ENCODE assay signal across 8 mouse cellular contexts in the genomic region with DNA sequence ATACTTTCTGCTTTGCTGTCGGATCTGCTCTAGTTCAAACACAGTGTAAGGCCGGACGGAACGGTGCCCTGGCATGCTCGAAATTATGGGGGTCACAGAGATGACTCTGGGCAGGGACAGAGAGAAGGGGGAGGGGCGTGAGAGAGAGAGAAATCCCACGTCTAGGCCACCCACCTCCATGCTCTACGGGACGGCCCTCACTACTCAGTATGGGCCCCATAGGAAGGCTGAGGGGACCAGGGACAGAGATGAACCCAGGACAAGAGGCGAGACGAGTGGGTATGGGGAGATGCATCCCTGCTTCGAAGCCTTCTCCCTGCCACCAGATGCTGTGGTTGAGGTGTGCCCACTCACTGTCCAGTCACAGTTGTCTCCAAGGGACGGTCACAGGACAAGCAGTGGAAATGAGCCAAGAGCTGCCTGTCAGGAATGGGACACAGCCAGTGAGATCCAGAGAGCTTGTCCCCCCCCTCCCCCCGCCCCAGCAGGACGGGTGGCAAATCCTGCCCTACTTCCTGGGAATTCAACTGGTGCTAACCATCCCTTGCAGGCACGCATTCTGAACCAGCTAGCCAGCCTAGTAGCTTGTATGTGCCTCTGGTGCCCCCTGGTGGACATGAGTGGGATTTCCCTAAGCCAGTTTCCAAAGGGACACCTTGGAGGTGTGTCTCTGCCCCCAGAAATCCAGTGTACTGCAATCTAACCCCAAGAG. TPM values are rescaled to one million over a fixed set of nuclear protein-coding genes. Genes with fewer than 3 reads are reported as not detected.
DNase-seq lines count a peak whose midpoint lies in the region; ATAC-seq and TF ChIP-seq lines count a peak whose summit lies in the region.

No protein-coding gene starts in this region.

- no peaks in the 10 kb centered on the region for H3K36me3 ChIP-seq in heart, embryonic 14.5 days (ENCODE audit: control insufficient read depth, insufficient read depth, low read length)
- no peaks in the 10 kb centered on the region for H3K36me3 ChIP-seq in liver, embryonic 11.5 days (ENCODE audit: control insufficient read depth, insufficient read depth, low read length)
- H3K36me3 ChIP-seq in stomach, embryonic 14.5 days (ENCODE audit: control insufficient read depth, insufficient read depth, low read length) = no peaks in the 10 kb centered on the region

- no peak overlapping the region for H3K27ac ChIP-seq in heart, embryonic 14.5 days (replicated peaks in 1 of 2; ENCODE audit: control insufficient read depth in 1 of 2, insufficient read depth in 1 of 2, low read depth in 2 of 2, low read length in 2 of 2)
- H3K27ac ChIP-seq in liver, embryonic 11.5 days (ENCODE audit: low read depth, low read length) = no peak overlapping the region
- no peak overlapping the region for H3K27ac ChIP-seq in stomach, embryonic 14.5 days (ENCODE audit: low read length)

- peak overlapping the region; percentile 25; the same call in 1 of the 2 replicates for H3K9ac ChIP-seq in heart, embryonic 14.5 days (ENCODE audit: low read length)
- H3K9ac ChIP-seq in liver, embryonic 11.5 days (ENCODE audit: low read depth, low read length) = no peak overlapping the region
- H3K9ac ChIP-seq in stomach, embryonic 14.5 days (replicated peaks; ENCODE audit: low read depth, low read length) = no peak overlapping the region

- H3K4me2 ChIP-seq in heart, embryonic 14.5 days (ENCODE audit: low read length) = no peak overlapping the region
- peak overlapping the region; percentile 24; the same call in 1 of the 2 replicates for H3K4me2 ChIP-seq in liver, embryonic 11.5 days
- H3K4me2 ChIP-seq in stomach, embryonic 14.5 days (replicated peaks; ENCODE audit: low read depth, low read length) = peak overlapping the region; percentile 22; the same call in 1 of the 2 replicates

- H3K4me3 ChIP-seq in heart, embryonic 14.5 days (ENCODE audit: control insufficient read depth in 1 of 2, insufficient read depth in 1 of 2, low read depth in 1 of 2, low read length in 2 of 2) = no peak overlapping the region
- H3K4me3 ChIP-seq in liver, embryonic 11.5 days (ENCODE audit: low read depth, low read length) = no peak overlapping the region
- H3K4me3 ChIP-seq in stomach, embryonic 14.5 days (ENCODE audit: low read depth, low read length) = no peak overlapping the region

- whole genome bisulfite sequencing in heart, embryonic 14.5 days = 26% methylated on average over 16 of the region's 16 CpGs
- WGBS in liver, embryonic 11.5 days = 38% methylated on average over 16 of the region's 16 CpGs
- WGBS in stomach, embryonic 14.5 days = 20% methylated on average over 16 of the region's 16 CpGs

- no peaks in the 10 kb centered on the region for H3K9me3 ChIP-seq in heart, embryonic 14.5 days (ENCODE audit: control insufficient read depth, low read length)
- H3K9me3 ChIP-seq in liver, embryonic 11.5 days (ENCODE audit: control insufficient read depth, low read length) = no peaks in the 10 kb centered on the region
- H3K9me3 ChIP-seq in stomach, embryonic 14.5 days (ENCODE audit: control insufficient read depth, low read depth, low read length) = no peaks in the 10 kb centered on the region

- H3K27me3 ChIP-seq in heart, embryonic 14.5 days (ENCODE audit: control insufficient read depth, insufficient read depth, low read length) = peaks cover 14% of the 10 kb centered on the region
- peaks cover 13% of the 10 kb centered on the region for H3K27me3 ChIP-seq in liver, embryonic 11.5 days (replicated peaks; ENCODE audit: control insufficient read depth, insufficient read depth, low read length)
- H3K27me3 ChIP-seq in stomach, embryonic 14.5 days (ENCODE audit: control insufficient read depth, insufficient read depth, low read length) = no peaks in the 10 kb centered on the region

- TF ChIP-seq POLR2A in brain, embryonic 14.5 days (IDR thresholded peaks at IDR 0.05; ENCODE audit: borderline replicate concordance, extremely low read depth, insufficient read depth, insufficient read length, poor library complexity, severe bottlenecking) = no peak

- H3K4me1 ChIP-seq in heart, embryonic 14.5 days (ENCODE audit: control insufficient read depth in 2 of 2, insufficient read depth in 2 of 2, low read length in 2 of 2) = peaks cover 2 to 6% of the 10 kb centered on the region in 2 experiments; a peak in 3 of 4 replicates
- H3K4me1 ChIP-seq in liver, embryonic 11.5 days (replicated peaks; ENCODE audit: control insufficient read depth, insufficient read depth, low read length) = peaks cover 4% of the 10 kb centered on the region
- no peaks in the 10 kb centered on the region for H3K4me1 ChIP-seq in stomach, embryonic 14.5 days (ENCODE audit: control insufficient read depth, insufficient read depth, low read length)

- peak; percentile 98 for DNase-seq in B cell, adult 2 months
- peak; percentile 92 for DNase-seq in brain, embryonic 14.5 days (ENCODE audit: low read depth)
- DNase-seq in kidney, postnatal 10 days = peak; percentile 96
- DNase-seq in liver, embryonic 11.5 days (ENCODE audit: low spot score) = peak; percentile 91
- peak; percentile 87 to 91 for DNase-seq in natural killer cell, adult 2 months (ENCODE audit: low spot score in 2 of 2)

- peak; percentile 96 for TF ChIP-seq CTCF in brain, embryonic 14.5 days (IDR thresholded peaks at IDR 0.05; ENCODE audit: borderline replicate concordance, extremely low read depth, insufficient read depth, insufficient read length)

- ATAC-seq in erythroid progenitor cell, adult 5-6 weeks (replicated peaks; ENCODE audit: low FRiP score, poor library complexity, severe bottlenecking) = peak; percentile 74
- 0 out of 2 replicates have a peak, but pooled peaks have one; percentile 37 for ATAC-seq in heart, embryonic 14.5 days (ENCODE audit: insufficient number of reproducible peaks, insufficient read depth, low FRiP score, low read depth)
- ATAC-seq in liver, embryonic 11.5 days (replicated peaks; ENCODE audit: low FRiP score) = peak; percentile 38
- peak; percentile 42; the same call in 1 of the 2 replicates for ATAC-seq in stomach, embryonic 14.5 days (ENCODE audit: insufficient number of reproducible peaks, insufficient read depth, low FRiP score, low read depth)

RNA-seq across cellular contexts. Expression of a gene that starts 11.9 kb away (rescaled TPM):
- 203 and 296 TPM in 2 replicates for polyA plus RNA-seq in brain, embryonic 14.5 days (2012; rRNA removed)
- total RNA-seq in erythroid progenitor cell, adult 5-6 weeks (2015; ENCODE audit: low replicate concordance) = 153 and 187 TPM in 2 replicates
- 47.2 and 63.3 TPM in 2 replicates for total RNA-seq in erythroid progenitor cell, adult 5-6 weeks (2017; ENCODE audit: low replicate concordance)
- polyA plus RNA-seq in heart, embryonic 14.5 days (2014; fragmentation: Nextera tagmentation; extraction: Ambion mirVana) = 53.4 and 62.9 TPM in 2 replicates
- polyA plus RNA-seq in liver, embryonic 11.5 days (2014; fragmentation: Nextera tagmentation; extraction: Ambion mirVana) = 78.6 and 80.2 TPM in 2 replicates
- polyA plus RNA-seq in stomach, embryonic 14.5 days (2014; fragmentation: Nextera tagmentation; extraction: Ambion mirVana) = 56.1 and 60.7 TPM in 2 replicates

RNA-seq across cellular contexts. Expression of a gene that starts 20.3 kb away (rescaled TPM):
- 0.14 and 0.15 TPM in 2 replicates for polyA plus RNA-seq in brain, embryonic 14.5 days (2012; rRNA removed)
- not detected in 2 replicates for total RNA-seq in erythroid progenitor cell, adult 5-6 weeks (2015; ENCODE audit: low replicate concordance)
- not detected in 2 replicates for total RNA-seq in erythroid progenitor cell, adult 5-6 weeks (2017; ENCODE audit: low replicate concordance)
- not detected in 2 replicates for polyA plus RNA-seq in heart, embryonic 14.5 days (2014; fragmentation: Nextera tagmentation; extraction: Ambion mirVana)
- 0.16 TPM in 1 of 2 replicates, not detected in the other for polyA plus RNA-seq in liver, embryonic 11.5 days (2014; fragmentation: Nextera tagmentation; extraction: Ambion mirVana)
- 0.22 TPM in 1 of 2 replicates, not detected in the other for polyA plus RNA-seq in stomach, embryonic 14.5 days (2014; fragmentation: Nextera tagmentation; extraction: Ambion mirVana)

RNA-seq across cellular contexts. Expression of a gene that starts 32.9 kb away (rescaled TPM):
- 59.5 and 97.3 TPM in 2 replicates for polyA plus RNA-seq in brain, embryonic 14.5 days (2012; rRNA removed)
- total RNA-seq in erythroid progenitor cell, adult 5-6 weeks (2015; ENCODE audit: low replicate concordance) = 5.8 and 11.7 TPM in 2 replicates
- 9.2 and 9.8 TPM in 2 replicates for total RNA-seq in erythroid progenitor cell, adult 5-6 weeks (2017; ENCODE audit: low replicate concordance)
- polyA plus RNA-seq in heart, embryonic 14.5 days (2014; fragmentation: Nextera tagmentation; extraction: Ambion mirVana) = 8.3 and 8.4 TPM in 2 replicates
- 5.0 and 6.8 TPM in 2 replicates for polyA plus RNA-seq in liver, embryonic 11.5 days (2014; fragmentation: Nextera tagmentation; extraction: Ambion mirVana)
- 9.8 and 12.8 TPM in 2 replicates for polyA plus RNA-seq in stomach, embryonic 14.5 days (2014; fragmentation: Nextera tagmentation; extraction: Ambion mirVana)

RNA-seq across cellular contexts. Expression of a gene that starts 48.2 kb away (rescaled TPM):
- 120 and 132 TPM in 2 replicates for polyA plus RNA-seq in brain, embryonic 14.5 days (2012; rRNA removed)
- total RNA-seq in erythroid progenitor cell, adult 5-6 weeks (2015; ENCODE audit: low replicate concordance) = 10.8 and 15.9 TPM in 2 replicates
- total RNA-seq in erythroid progenitor cell, adult 5-6 weeks (2017; ENCODE audit: low replicate concordance) = 9.5 and 12.0 TPM in 2 replicates
- polyA plus RNA-seq in heart, embryonic 14.5 days (2014; fragmentation: Nextera tagmentation; extraction: Ambion mirVana) = 89.8 and 93.4 TPM in 2 replicates
- polyA plus RNA-seq in liver, embryonic 11.5 days (2014; fragmentation: Nextera tagmentation; extraction: Ambion mirVana) = 133 and 135 TPM in 2 replicates
- 216 and 218 TPM in 2 replicates for polyA plus RNA-seq in stomach, embryonic 14.5 days (2014; fragmentation: Nextera tagmentation; extraction: Ambion mirVana)
